Mouse (Mus musculus) inflammation-experienced regulatory T-cells, adult 6 months (primary cell): ENCODE data around the gene Slc6a6. TPM values are rescaled to one million over a fixed set of nuclear protein-coding genes. Genes with fewer than 3 reads are reported as not detected.

Experiments used
- ATAC-seq: one replicate; pipeline ENCODE4 v1.8.0; 2017
- polyA plus RNA-seq, 3 experiments: library from polyadenylated mRNA; unstranded; fragments of 100-300 nt; shearing (Covaris generic); gene quantifications; one replicate each; pipeline ENCODE4 v1.2.1; 2017

The Slc6a6 gene
- 10 to 100 TPM; 33.6 to 47.0 (median 35.3) TPM for polyA plus RNA-seq

DNA sequence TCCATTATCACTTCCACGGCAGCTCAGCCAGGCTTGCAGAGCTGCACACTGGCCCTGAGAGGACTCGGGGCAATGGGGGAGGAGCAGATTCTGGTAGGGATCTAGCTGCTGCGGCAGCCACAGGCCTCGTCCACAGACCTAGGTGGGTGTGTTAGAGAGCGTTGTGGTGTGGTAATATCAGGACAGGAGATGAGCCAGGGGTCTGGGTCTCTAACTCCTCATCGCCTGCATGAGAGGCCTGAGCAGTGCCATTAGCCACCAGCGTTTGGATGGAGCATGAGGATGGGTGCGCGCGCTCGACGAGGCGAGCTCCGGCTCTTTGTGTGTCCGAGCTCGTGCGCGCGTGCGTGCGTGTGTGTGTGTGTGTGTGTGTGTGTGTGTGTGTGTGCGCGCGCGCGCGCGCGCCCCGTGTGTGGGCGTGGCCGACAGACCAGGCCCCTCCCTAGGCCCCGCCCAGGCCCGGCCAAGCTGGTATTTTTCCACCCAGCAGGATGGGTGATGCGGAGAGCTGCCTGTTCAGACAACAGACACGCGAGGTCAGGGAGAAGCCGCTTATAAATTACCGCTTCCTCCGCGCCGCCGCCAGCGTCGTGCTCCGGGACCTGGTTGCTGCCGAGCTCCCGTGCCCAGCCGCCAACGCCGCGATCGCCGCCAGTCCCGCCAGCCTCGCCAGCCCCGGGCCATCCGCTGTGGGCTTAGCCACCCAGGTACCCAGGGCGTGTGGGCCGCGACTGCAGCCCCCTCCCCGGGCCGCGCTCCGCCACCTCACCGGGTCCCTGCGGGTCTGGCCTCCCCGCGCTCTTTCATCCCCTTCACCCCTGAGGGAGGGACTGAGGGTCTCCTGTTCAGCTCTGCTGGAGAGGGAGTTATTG lies at the start of gene Slc6a6:
Gene Slc6a6, plus strand, starts transcription at position 452 of the 872 bp plus-strand sequence.
- peak; percentile 55 for ATAC-seq

DNA sequence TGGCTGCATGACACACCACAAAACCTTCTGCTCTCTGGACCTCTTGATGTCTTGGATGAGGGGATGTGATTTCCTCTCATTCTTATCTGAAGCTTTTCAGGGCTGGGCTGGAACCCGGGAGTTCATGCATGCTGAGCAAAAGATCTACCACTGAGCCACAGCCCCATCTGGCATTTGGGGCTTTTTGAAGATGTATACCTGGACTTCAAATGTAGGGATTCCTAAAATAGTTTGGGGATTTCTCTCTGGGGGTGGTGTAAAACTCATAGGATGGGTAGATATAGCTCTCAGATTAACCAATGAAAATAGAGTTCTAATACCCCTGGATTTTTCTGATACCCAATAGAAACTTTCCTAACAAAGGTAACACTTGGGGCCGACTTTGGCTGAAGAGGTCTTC lies 49.4 kb upstream of the Slc6a6 start:
- ATAC-seq, result no peak

DNA sequence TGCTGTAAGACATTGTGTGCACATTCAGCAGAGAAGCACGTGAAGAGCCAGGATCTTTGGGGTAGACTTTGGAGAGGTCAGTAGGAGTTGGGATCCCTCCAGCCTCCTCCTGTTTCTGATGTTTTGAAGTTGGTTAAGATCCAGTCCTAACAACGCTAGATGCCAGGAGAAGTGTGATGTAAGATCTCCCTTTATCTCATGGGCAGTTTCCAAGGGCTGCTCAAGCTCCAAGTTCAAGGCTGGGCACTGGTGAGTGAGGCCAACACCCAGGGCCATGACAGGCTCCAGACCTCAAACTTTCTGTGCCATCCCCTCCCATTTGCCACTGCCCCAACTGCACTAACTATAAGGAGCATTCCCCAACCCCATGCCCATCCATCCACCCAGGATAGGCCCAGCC lies 49.0 kb upstream of the Slc6a6 start:
- no peak for ATAC-seq

DNA sequence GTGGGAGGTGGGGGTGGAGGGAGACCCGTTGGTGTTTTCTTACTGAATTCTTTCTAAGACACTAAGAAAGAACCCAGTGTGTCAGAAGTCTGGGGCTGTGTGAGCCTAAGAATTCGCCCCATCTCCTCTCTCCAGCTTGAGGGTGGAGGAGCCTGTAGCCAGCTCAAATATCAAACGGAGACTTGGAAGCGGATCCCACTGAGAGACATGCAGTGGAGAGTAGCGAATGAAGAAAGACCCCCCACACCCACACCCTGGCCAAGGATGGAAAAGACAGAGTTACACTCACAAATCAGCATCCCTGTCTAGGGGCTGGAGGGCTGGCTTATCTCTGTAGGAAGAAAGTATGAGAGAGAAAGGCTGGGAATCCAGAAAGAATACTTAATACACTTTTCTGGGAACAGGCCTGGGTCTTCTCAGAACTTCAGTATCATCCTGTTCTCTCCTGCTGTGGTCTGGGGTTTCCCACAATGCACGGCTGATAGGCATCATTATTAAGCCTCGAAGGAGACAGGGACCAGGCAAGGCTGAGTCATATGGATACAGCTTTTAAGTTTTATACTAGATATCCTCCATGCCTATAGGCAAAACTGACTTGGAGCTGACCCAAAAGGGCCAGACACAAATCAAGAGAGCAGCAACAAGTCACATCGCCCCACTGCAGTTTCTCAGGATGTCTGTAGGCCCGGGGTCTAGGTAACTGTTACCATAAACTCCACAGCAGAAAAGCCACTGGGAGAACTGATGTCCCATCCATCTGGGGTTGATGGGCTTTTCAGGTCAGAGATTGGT lies 45.5 kb upstream of the Slc6a6 start:
- ATAC-seq, result no peak

DNA sequence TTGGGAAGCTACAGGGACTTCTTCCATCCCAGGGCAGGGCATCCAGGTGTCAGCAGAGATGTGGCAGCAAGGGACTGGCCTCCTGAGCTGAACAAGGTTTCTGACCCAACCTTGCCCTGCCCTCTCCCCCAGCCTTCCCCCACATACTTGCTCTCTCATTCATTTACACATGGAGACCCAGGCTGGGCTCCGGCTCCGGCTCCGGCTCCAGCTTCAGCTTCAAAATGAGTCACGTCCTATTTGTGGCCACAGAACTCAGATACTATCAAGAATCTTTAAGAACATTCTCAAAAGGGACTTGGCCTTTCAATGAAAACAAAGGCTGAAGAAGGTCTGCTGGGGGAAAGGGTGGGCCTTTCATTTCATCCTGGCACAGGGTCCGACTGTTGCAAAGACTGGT lies 40.8 kb upstream of the Slc6a6 start:
- no peak for ATAC-seq

DNA sequence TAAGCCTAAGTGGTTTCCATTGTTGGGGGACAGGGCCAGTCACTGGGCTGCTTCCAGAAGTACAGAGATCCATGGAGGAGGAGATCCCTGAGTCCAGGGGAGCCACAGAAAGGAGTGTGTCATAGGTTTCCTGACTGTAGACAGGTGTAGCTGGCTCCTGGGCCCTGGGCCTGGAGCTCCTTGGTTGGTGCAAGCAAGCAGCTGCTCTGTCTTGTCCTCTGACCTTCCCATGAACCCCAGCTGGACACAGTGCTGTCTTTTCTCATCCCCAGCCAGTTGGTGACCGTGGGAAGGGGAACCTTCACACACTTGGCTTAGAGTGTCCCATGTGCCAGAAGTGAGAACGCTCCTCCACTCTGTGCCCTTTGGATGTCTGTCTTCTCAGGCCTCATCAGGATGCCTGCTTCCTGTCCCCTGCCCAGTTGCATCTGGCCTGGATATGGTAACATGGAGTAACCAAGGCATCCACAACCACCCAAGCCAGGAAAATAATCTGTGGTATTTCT lies 40.4 kb upstream of the Slc6a6 start:
- ATAC-seq, result no peak

DNA sequence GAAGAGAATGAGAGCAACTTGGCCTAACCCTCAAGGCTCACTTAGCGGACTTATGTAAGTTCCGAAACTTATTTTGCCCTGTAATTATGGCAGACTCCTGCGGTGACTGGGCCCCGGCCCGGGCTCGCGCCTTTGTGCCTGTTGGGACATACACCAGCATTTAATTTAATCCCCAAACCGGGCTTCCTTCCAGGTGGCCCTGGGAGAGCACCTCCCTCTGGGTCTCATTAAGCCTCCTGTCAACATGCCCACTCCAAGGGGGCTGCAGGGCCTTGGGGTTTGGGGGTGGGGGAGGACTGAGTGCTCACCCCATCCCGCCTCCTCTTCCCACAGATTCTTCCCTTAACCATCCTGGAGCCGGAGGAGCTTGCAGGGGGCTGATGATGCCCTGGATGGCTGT lies 37.8 kb upstream of the Slc6a6 start:
- no peak for ATAC-seq

DNA sequence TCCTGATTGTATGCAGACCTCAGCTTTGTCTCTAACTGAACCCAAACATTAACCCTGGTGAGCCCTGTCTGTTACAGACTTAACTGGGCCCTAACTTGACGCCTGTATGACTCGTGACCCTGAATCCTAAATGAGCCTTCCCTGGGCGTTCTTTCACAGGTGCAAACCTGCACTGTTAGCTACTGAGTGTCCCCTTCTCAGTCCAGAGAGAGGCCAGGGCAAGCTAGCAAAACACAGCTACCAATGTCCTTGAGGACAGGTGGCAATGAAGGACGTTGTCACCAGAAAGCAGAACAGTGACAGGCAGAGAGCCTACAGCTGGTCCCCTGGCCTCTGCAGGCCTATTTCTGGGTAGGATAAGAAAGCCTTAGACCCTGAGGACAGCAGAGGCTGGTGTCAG lies 37.0 kb upstream of the Slc6a6 start:
- ATAC-seq, result no peak

DNA sequence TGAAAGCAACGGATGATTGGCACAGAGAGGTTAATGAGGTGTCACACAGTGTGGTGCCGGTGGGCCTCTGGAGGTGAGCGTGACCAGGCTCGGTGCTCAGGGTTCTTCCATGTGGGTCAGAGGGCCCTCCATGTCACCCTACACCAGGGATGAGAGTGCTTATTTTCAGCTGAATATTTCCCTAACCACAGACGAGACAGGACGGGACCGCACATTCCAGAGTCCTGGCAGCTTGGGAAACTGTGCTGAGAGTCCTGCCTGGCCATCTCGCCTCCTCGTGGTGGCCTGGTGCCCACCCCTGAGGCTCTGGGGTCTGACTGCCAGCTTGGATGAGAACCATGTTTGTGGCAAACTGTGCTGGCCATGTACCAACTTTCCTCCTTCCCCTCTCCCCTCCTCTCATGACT lies 36.5 kb upstream of the Slc6a6 start:
- ATAC-seq, result no peak

DNA sequence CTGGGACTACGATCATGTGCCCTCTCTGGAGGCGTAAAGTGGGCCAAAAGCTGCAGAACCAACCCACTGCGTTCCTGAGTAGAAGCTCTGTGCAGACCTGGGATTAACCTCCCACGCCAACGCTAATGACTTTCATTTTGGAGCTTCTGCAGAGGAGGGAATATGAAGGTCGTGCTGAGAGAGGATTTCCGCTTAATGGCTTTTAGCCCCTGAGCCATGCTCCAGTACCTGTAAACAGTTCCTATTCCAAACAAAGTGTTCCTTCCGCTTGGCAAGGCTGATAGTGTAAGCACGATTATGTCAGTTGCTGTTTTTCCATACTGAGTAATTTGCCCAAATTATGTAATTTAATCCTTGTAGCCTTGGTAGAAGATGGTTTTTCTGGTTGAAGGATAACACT lies 33.6 kb upstream of the Slc6a6 start:
- no peak for ATAC-seq

DNA sequence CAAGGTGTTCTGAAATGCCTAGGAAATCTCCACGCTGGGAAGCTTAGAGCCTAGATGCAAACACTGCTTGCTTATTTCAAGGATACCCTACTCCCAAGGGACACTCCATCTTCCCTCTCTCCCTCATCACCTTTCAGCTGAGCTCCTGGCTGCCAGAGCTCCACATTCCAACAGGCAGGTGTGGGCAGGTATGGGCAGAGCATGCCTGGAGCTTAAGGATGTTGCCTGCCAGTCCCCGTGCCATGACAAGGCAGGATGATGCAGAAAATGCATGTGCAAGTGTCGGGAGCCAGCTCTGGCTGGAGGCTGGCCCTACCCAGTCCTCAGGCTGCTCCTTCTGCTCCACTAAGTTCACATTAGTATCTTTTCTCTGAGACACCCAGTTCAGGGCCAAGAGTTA lies 31.6 kb upstream of the Slc6a6 start:
- ATAC-seq, result no peak

DNA sequence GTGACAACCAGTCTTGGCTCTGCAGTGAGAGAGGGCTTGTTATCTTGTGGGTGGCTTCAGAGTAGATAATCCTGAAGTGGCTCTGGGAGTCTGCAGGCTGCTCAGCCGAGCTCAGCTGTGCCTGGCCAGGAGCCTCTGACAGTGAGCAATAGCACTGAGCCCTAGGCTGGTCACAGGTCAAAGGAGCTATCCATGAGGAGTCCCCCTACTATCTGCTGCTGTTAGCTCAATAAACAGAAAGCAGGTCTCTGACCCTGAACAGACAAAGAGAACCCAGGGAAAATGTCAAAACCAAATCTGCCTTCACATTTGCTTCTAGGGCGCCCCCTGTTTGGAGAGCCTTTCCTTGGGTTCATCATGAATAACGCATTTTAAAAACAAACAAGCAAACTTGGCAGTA lies 28.6 kb upstream of the Slc6a6 start:
- no peak for ATAC-seq

DNA sequence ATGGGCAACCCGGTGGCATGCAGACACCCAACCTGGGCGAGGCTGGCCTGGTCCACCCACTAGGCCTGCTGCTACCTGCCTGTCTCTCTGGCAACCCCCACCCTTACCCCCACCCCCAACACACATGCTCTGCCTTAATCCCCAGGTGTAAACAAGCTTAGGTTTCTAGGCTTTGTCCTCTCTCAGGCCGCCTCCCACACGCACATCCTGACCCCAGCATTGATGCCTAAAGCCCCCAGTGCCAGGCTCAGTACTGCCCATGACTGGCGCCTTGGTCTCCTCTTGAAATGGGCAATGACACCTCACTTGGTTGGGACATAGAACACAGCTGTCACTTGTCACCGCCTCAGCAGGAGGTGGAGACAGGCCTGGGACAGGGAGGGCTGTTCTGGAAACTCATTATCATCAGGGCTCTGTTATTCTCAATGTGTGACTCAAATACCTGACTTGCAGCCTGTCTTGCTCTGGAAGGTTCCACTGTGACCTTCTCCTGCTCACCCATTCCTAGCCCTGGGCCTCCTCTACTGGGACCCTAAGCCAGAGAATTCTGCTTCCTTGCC lies 27.9 kb upstream of the Slc6a6 start:
- no peak for ATAC-seq

DNA sequence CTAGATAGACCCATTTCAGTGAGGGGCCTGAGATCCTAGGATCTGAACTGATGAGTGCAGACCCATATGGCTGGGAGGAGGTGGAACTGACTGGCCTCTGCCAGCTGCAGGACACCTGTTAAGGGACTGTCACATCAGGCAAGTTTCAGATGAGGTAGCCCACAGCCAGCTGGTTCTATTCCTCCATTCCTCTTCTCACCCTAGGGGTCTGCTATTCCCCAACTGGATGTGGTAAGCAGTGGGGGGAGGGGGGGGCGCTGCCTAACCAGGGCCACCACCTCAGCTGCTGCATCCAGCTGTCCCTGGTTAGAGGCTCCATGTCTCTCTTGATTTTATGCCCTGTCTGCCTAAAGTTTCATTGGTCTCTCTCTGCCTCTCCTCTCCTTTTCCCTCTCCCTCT lies 25.6 kb upstream of the Slc6a6 start:
- no peak for ATAC-seq

DNA sequence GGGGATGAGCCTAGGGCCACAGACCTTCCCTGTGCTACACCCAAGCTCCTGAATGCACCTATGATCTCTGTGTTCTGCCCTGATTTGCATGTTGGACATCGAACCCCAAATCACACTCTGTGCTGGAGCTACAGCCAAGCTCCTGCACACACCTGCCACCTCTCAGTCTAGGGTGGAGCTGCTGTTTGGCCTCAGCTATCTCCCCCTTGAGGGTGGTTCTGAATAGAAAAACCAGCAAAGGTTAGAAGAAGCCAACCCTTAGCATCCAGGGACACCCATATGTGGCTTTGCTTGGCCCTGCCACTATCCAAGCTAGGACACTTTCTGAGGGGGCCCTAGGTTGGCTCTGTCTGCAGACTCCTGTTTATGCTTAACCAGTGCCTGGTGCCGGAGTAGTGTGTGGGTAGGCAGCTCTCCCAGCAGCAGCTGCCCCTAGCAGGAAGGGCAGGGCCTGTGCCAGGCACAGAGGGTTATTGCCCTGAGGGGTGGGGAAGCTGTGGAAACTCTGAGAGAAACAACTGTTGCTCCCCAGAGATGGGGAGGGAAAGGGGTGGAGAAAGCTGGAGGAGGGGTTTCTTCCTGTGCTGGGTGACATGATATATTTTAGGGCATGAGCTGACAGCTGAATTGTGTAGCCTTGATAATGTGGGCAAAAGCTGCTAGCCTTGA lies 23.9 kb upstream of the Slc6a6 start:
- peak; percentile 25 for ATAC-seq

DNA sequence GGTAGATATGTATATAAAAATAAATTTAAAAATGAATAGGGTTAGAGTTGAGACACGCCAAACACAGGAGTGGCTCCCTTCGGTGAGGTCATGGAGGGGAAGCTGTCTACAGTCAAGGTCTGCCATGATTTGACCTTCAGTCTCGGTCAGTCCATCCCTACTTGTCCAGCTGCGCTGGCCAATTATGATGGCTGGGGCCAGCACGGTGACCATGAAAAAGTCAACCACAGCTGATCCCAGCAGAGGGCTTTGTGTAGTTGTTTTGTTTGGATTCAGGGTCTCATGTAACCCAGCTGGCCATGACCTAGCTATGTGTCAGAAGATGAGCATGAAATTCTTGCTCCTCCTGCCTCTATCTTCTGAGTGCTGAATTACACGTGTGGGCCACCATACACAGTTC lies 21.6 kb upstream of the Slc6a6 start:
- no peak for ATAC-seq

DNA sequence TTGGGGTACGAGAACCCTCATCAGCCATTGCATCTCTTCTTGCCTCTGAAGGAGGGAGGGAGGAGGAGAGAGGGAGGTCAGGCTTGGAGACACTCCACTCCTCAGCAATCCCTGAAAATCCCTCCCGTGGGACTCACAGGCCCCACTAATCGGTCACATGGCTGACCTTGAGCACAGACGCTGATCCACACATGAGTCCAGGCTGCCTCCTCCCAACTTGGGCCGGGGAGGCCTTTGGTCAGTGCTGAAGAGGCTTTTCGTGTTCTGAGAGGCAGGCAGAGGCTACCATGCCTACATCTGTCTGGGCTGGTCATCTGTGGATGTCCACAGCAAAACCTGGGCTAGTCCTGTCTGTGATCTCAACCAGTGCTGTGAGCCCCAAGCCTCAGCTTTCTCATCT lies 20.2 kb upstream of the Slc6a6 start:
- no peak for ATAC-seq

DNA sequence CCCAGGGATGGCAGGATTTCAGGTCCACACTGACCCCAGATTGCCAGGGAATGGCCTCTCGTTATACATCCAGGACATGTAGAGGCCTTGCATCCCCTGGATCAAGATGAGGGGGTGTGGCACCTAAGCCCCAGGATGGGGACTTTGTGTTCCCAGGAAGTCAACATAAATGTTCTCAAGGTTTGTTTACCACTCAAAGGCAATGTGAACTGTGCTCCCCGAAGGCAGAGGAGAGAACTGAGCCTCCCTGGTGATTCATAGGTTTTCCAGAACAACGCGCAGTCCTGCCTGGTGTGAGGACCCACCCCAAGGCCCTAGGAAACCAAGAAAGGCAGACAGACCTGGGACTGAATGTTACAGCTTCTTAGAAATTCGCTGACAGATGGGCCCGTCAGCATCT lies 18.6 kb upstream of the Slc6a6 start:
- ATAC-seq, result no peak

DNA sequence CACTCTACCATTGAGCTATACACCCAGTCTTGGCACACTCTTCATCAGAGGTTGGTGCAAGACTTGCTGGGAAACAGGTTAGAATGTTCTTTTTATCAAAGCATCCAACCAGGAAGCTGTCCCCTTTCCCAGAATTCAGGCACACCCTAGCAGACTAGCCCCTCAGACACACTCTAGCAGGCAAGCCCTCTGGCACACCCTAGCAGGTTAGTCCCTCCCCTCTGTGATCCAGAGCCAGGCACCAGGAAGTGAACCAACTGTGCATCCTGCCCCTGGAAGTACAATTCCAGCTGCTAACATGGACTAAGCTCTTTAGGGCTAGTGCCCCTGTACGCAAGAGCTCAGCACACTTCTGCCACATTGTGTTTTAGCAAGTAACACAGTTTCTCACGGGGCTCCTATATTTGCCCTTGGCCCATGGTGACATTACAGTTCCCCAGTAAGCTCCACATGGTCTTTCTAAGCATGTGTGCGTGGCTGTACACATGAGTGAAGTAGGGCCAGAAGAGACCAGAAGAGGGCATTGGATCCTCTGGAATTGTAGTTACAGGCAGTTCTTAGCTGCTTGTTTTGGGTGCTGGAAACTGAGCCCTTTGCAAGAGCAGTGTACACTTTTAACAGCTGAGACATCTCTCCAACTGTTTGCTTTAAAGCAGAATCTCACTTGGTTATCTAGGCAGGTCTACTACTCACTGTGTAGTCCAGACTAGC lies 17.7 kb upstream of the Slc6a6 start:
- no peak for ATAC-seq

DNA sequence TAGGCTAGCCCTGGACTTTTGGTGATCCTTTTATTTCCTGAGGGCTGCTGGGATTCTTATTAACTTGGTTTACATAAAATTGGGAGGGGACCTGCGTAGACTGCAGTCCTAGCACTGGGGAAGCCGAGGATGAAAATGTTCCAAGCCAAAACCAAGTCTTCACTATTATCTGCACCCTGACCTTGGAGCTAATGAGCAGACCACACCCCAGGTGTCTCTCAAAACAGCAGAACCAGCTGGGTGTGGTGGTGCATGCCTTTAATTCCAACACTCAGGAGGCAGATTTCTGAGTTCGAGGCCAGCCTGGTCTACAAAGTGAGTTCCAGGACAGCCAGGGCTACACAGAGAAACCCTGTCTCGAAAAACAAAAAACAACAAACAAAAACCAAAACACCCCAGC lies 16.7 kb upstream of the Slc6a6 start:
- no peak for ATAC-seq

DNA sequence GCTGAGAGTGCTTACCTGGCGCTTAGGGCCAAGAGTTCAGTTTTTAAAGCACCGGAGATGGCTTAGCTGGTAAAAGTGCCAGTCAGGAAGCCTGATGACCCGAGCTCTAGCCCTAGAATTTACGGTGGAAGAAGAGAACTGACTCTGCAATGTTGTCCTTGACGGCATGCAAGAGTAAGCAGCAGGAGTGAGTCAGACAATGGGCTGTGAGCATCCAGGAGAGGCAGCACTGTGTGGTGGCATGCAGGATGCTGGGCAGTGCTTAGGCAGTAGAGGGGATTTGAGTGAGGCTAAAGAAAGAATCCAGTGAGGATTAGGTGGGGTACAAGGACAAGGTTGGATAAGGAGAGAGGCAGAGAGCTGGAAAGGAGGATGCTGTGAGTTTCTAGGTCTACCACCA lies 15.6 kb upstream of the Slc6a6 start:
- no peak for ATAC-seq

DNA sequence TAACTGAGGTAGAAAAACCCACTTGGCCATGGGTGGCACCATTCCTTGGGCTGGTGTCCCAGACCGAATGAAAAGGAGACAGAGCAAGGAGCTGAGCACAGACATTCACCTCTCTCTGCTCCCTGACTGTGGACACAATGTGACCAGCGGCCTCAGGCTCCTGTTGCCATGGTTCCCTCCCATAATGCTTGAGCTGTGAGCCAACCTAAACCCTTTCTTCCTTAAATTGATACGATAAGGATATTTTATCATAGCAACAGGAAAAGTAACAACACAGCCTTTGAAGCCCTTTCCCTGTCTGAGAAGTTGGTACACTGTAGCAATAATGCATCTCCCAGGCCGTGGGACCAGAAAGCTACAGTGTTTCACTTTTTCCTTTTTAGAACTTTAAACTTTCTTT lies 14.6 kb upstream of the Slc6a6 start:
- ATAC-seq, result no peak
